Mouse (Mus musculus): ENCODE data around the gene Slfn1.
A peak's percentile ranks its signal among the peaks of the same experiment; 100 is the strongest.
"Not testable (repeated sequence)": the region's sequence is repeated elsewhere in the genome, so short reads cannot be mapped to it uniquely, and the experiment has no call there.

Slfn1 gene

GRCm38 (mm10) chr11:83116597-83117227 lies at the start of gene Slfn1:
Slfn1 (plus strand) TSS chr11:83116849.
- no peak for DNase-seq (ENCODE audit: low read depth)

GRCm38 (mm10) chr11:83067982-83068694 lies 48.5 kb upstream of the Slfn1 start:
- DNase-seq (ENCODE audit: low read depth): no peak

GRCm38 (mm10) chr11:83070321-83070970 lies 46.2 kb upstream of the Slfn1 start:
- DNase-seq (ENCODE audit: low read depth): no peak

DNA sequence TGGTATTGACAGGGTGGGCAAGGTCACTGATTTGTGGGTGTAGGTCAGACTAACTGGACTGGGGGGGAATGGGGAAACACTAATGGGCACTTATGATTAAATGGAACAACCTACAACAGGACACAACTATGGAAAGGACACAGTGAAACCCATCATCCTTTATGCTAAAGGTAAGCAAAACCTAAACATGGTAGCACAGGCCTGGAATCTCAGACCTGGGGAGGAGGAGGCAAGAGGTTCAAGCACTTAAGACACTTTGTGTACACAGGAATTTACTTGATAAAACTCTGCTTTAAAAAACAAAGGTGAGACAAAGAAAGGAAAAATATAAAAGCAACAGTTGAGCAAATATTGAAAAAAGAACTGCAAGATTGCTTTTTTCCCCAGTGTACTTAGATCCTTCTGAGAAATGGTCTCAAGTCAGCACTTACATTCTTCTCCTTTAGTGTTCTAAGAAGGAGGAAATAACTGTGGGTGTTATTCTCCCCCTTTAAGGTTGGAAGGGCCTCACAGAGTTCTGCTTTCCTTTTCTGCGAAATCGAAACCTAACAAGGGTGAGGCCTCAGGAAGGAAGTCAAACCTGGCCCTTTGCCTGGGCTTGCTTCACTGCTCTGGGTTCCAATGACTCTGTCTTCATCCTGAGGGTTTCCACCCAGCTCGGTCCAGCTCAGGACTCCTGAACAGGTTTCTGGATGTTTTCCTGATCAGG lies 38.8 kb upstream of the Slfn1 start:
- no peak for DNase-seq (ENCODE audit: low read depth)

- no peak for DNase-seq (ENCODE audit: low read depth)
These were observed 38.1 kb upstream of the Slfn1 start for GRCm38 (mm10) chr11:83078423-83079140.

GRCm38 (mm10) chr11:83079487-83080199 lies 37.0 kb upstream of the Slfn1 start:
- no peak for DNase-seq (ENCODE audit: low read depth)

GRCm38 (mm10) chr11:83082741-83083473 lies 33.7 kb upstream of the Slfn1 start:
- no peak for DNase-seq (ENCODE audit: low read depth)

DNA sequence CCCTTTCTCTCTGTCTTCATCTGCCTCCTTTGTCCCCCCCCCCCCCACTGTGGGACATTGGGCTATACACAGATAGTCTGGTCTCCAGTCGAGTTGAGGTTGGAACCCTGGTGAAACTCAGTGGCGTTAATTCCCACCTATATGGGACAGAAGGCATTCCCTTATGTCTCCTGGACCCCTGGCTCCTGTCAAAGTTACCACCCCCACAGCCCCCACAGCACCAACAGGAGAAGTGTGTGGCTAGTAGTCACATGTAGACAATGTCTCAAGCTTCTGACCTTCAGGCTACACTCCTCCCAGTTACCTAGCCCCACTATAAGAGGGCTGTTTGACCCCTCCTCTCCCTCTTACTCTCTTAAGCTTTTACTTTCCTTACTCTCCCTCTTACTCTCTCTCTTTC lies 32.5 kb upstream of the Slfn1 start:
- DNase-seq (ENCODE audit: low read depth): no peak

GRCm38 (mm10) chr11:83084761-83085160 lies 31.9 kb upstream of the Slfn1 start:
- no peak for DNase-seq (ENCODE audit: low read depth)

DNA sequence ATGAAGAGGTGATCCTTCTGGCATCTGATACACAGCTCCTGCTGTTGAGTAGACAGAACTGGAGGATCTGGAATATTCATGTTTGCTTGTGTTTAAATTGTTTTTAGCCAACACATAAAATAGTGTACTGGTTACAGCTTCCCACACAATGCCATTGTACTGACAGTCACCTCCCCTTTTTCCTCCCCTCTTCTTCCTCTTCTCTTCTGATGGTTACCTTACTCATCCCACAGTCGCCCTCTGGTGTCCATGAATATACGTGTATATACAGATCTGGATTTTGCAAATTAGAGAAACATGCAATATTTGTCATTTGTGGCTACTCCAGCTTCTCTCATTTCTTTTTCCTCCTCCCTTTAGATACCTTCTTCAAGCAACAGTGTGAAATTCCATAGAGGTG lies 1.5 kb upstream of the Slfn1 start:
- DNase-seq (ENCODE audit: low read depth): peak; percentile 22

GRCm38 (mm10) chr11:83118056-83118455 lies 1.4 kb downstream of the Slfn1 start:
- DNase-seq (ENCODE audit: low read depth): no peak

DNA sequence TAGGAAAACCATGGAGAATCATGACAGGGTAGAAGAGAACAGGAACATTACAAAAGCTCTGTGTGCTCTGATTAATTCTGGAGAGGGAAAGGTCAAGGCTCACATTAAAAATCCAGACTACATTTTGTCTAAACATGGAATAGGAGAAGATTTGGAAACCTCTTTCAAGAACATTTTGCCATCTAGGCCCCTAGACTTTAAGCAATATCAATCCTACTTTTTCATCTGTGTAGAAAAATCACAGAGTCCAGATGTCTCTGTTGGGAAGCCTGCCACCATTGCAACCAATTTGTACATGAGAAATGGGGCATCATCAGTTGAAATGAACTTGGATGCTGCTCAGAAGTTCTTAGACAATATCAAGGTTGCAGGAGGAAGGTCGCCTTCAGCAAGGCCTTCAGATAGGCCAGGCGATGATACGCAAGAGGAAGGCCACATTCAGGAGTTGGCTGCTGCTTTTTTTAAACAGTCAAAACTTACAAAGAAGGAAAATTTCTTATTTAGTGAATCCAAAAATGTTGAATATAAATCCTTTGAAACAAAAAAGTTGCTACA lies 4.6 kb downstream of the Slfn1 start:
- no peak for DNase-seq (ENCODE audit: low read depth)

- DNase-seq (ENCODE audit: low read depth): no peak
These were observed 6.5 kb downstream of the Slfn1 start for GRCm38 (mm10) chr11:83123198-83123597.

DNA sequence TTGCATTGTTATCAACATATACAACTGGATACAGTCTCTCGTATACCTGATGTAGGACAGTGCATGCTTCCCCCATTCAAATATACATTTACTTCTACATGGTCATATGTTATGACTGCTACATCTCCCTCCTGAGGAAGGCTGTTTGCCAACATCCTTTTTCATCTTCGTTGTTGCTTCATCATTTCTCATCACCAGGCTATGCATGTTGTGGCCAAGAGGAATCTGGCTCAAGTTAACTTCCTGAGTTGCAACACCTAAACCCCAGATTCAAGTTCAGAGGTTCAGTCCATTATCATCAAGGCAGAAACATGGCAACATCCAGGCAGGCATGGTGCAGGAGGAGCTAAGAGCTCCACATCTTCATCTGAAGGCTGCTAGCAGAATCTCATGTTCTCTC lies 8.3 kb downstream of the Slfn1 start:
- no peak for DNase-seq (ENCODE audit: low read depth)

DNA sequence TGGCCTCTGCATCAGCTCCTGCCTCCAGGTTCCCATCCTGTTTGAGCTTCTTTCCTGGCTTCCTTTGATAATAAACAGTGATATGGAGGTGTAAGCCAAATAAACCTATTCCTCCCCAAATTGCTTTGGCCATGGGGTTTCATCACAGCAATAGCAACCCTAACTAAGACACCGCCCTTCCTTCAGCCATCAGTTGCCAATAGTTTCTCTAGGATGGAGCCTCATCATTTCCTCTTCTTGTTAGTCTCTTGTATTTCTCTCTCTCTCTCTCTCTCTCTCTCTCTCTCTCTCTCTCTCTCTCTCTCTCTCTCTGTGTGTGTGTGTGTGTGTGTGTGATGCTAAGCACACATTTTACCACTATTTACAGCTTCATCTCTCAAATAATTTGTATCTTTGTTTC lies 9.0 kb downstream of the Slfn1 start:
- DNase-seq (ENCODE audit: low read depth): not testable (repeated sequence)

GRCm38 (mm10) chr11:83137253-83137652 lies 20.6 kb downstream of the Slfn1 start:
- not testable (repeated sequence) for DNase-seq (ENCODE audit: low read depth)

GRCm38 (mm10) chr11:83148939-83149338 lies 32.3 kb downstream of the Slfn1 start:
- DNase-seq (ENCODE audit: low read depth): not testable (repeated sequence)

Measured in c-Kit-positive CD71-positive TER-119-negative erythroid progenitor cells, embryonic 14.5 days (primary cell).